Mouse (Mus musculus) brain, adult 2 months (tissue): ENCODE results near the gene Gm13762.
"Not testable (repeated sequence)": the region's sequence is repeated elsewhere in the genome, so short reads cannot be mapped to it uniquely, and the experiment has no call there.

Source experiments
- DNase-seq: peaks from one replicate; pipeline ENCODE4 v3.0.0; 2011; ENCODE audit warnings: low read depth, low spot score

Gene Gm13762

GRCm38 (mm10) chr2:88980181-88980580, at the start of gene Gm13762:
Gm13762 (minus strand) TSS chr2:88980281.
- no peak for DNase-seq

DNA sequence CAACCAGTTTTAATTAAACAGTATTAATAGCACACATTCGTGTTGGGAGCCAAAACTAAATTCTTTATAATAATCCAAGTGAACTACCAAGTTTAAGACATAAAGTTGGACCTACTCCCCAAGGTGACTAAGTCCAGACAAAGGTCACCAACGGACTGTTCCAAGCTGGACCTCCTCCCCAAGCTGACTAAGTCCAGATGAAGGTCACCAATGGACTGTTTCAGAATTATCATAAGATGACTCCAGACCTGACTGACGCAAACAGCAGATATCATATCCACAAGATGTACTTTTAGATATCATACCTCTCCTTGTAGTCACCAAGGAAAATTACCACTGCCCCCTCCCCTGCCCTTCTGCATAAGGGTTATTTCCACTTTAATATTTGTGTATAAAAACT, 41.4 kb upstream of the Gm13762 start:
- DNase-seq: not testable (repeated sequence)

GRCm38 (mm10) chr2:89018240-89018639, 38.2 kb upstream of the Gm13762 start, which contains the start of gene Olfr1216:
Olfr1216 (minus strand) TSS chr2:89018340.
- DNase-seq: no peak

DNA sequence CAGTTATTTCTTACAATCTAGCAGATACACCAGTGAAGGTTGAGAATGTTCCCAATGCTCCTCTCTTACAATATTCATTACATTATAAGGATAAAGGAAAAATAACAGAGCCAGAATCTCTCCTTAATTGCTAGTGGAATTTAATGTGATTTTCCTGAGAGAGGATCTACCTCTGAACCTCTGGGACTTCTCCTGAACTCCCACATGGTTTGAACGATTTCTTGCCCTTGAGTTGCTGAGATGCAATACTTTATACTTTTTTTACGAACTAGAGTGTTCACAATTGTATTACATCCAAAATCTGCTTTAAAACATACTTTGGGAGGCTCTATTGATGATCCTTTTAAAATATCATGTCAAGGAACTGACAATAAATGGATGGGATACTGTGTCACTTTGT, 26.8 kb upstream of the Gm13762 start, which contains the start of gene Olfr1215:
Gene Olfr1215 (minus strand): TSS at position 101 of the 400 bp plus-strand sequence.
- DNase-seq: no peak

GRCm38 (mm10) chr2:88992553-88992952, 12.5 kb upstream of the Gm13762 start, which contains the start of gene Olfr1214:
Olfr1214 (minus strand) TSS chr2:88992653.
- DNase-seq: no peak

DNA sequence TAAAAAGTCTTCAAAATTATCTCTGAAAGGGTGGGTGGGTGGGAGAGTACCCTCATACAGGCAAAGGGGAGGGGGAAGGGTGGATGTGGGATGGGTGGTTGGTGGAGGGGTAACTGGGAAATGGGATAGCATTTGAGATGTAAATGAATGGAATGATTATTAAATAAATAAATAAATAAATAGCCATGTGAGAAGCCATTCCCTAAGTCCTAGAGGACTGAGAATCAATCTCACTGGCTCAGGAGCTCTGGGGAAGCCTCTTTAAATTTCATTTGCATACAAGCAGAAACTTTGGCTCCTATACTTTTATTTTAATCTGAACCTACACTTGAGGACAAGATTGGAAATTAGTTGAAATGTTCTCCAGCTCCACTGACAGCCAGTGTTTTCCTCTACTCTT, 26.4 kb downstream of the Gm13762 start, which contains the start of gene Olfr1212:
Gene Olfr1212 (plus strand): TSS at position 301 of the 400 bp plus-strand sequence.
- DNase-seq: no peak

DNA sequence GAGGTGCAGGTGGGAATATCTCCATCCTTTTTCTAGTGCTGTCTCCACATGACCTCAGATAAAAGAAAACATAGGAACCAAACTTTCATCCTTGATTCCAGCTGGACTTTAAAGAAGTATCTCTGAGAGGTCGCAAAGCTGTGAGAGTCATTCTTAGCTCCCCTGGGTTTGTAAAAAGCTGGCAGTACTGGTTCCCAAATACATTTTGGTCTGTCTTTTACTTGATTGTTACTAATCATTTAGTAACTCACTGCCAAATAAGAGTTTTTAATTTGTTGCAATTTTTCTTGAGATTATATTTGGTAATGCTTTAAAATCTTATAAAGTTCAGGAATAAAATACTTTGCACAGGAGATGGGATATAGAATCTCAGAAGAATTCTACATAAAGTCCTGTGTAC, 42.1 kb downstream of the Gm13762 start, which contains the start of gene Olfr1211:
Gene Olfr1211 (minus strand): TSS at position 101 of the 400 bp plus-strand sequence.
- DNase-seq: peak; percentile 4
